Mouse (Mus musculus) ES-E14 (cell line): Measurements from ENCODE around the gene Aoc3. TPM values are rescaled to one million over a fixed set of nuclear protein-coding genes. Genes with fewer than 3 reads are reported as not detected.

Experiments used
- DNase-seq: peaks from one replicate; pipeline ENCODE4 v3.0.0-alpha.2; 2013; ENCODE audit warnings: low read depth, low spot score
- H3K27ac ChIP-seq: 2 replicates; pipeline ENCODE4 v1.5.1; 2012; ENCODE audit warnings: low read depth, mild to moderate bottlenecking, low read length, moderate library complexity, mixed read lengths; ENCODE audit not compliant: poor library complexity, insufficient read depth, severe bottlenecking
- H3K36me3 ChIP-seq: 2 replicates; pipeline ENCODE4 v1.6.1; 2012; ENCODE audit warnings: mild to moderate bottlenecking, low read length, moderate library complexity, mixed read lengths; ENCODE audit not compliant: control insufficient read depth, poor library complexity, insufficient read depth, severe bottlenecking
- H3K4me1 ChIP-seq, 2 experiments: fragments of 150-350 bp in 1 of 2; sonication (generic) in 1 of 2; 2 replicates each; pipeline ENCODE4 v1.6.1; 2012; ENCODE audit warnings: low read length in 2 of 2, mild to moderate bottlenecking in 1 of 2, mixed read lengths in 1 of 2; ENCODE audit not compliant: control insufficient read depth in 2 of 2, insufficient read depth in 2 of 2, poor library complexity in 1 of 2
- H3K4me3 ChIP-seq, 2 experiments: fragments of 150-350 bp in 1 of 2; sonication (generic) in 1 of 2; 2 replicates each; pipeline ENCODE4 v1.5.1; 2012; ENCODE audit warnings: low read length in 2 of 2, low read depth in 1 of 2, mild to moderate bottlenecking in 1 of 2, mixed read lengths in 1 of 2; ENCODE audit not compliant: insufficient read depth in 1 of 2, poor library complexity in 1 of 2, severe bottlenecking in 1 of 2
- H3K9ac ChIP-seq: 2 replicates; pipeline ENCODE4 v1.6.1; 2012; ENCODE audit warnings: low read depth, mild to moderate bottlenecking, low read length, mixed read lengths; ENCODE audit not compliant: poor library complexity, insufficient read depth, severe bottlenecking
- H3K9me3 ChIP-seq: fragments of 150-350 bp; sonication (generic); 2 replicates; pipeline ENCODE4 v1.6.1; 2012; ENCODE audit warnings: low read depth, mild to moderate bottlenecking, low read length; ENCODE audit not compliant: control insufficient read depth, insufficient read depth
- CHD2 ChIP-seq: IDR thresholded peaks from 2 replicates; pipeline ENCODE4 v1.6.1; 2014; ENCODE audit warnings: mild to moderate bottlenecking, low read depth, low read length, inconsistent platforms
- HCFC1 ChIP-seq: IDR thresholded peaks from 2 replicates; pipeline ENCODE4 v1.6.1; 2012; ENCODE audit warnings: low read length, inconsistent platforms, borderline replicate concordance; ENCODE audit not compliant: insufficient read depth
- MAFK ChIP-seq: IDR thresholded peaks from 2 replicates; pipeline ENCODE4 v1.6.1; 2014; ENCODE audit warnings: mild to moderate bottlenecking, low read depth, low read length, inconsistent platforms; ENCODE audit not compliant: insufficient read depth
- ZC3H11A ChIP-seq: IDR thresholded peaks from 2 replicates; pipeline ENCODE4 v1.6.1; 2012; ENCODE audit warnings: low read depth, mild to moderate bottlenecking, inconsistent platforms, low read length, borderline replicate concordance
- ZNF384 ChIP-seq: IDR thresholded peaks from 2 replicates; pipeline ENCODE4 v1.6.1; 2012; ENCODE audit warnings: low read depth, low read length, inconsistent platforms
- in situ Hi-C, 2 experiments: fragments of 600-800 bp; cut with MboI; formaldehyde crosslinking; loops; one replicate each; pipeline ENCODE4 v1.15.1; 2025; ENCODE audit warnings: low sequenced_read_pairs in 2 of 2, inconsistent platforms in 1 of 2; ENCODE audit not compliant: unreplicated experiment in 2 of 2
- total RNA-seq: library from RNA; depleted of rRNA; stranded (reverse); fragments of 300-350 nt; gene quantifications from 2 replicates; pipeline ENCODE4 v1.2.3, GENCODE M21; 2012

The Aoc3 gene
- total RNA-seq, 1 experiment, result 0.62 TPM

- Histone ChIP-seq H3K4me3 (no peak overlapping the region), H3K36me3 (peaks cover 38% of the 10 kb centered on the region), H3K9ac (no peak overlapping the region), H3K27ac (no peak overlapping the region), H3K9me3 (no peaks in the 10 kb centered on the region), H3K4me1 (no peaks in the 10 kb centered on the region)
- TF ChIP-seq CHD2 (no peak), MAFK (no peak), ZC3H11A (no peak), HCFC1 (no peak), ZNF384 (no peak)
- DNase-seq, result no peak
- in situ Hi-C loops, result no loop called here
Observed at GRCm38 (mm10) chr11:101291231-101291630, 39.2 kb upstream of the Aoc3 start.

- no peak for DNase-seq
- TF ChIP-seq CHD2, result no peak
- TF ChIP-seq HCFC1, result no peak
- no peak for TF ChIP-seq ZC3H11A
- no peak for TF ChIP-seq MAFK
- TF ChIP-seq ZNF384, result no peak
- Histone ChIP-seq H3K36me3 (peaks cover 31% of the 10 kb centered on the region), H3K9me3 (no peaks in the 10 kb centered on the region), H3K4me1 (no peaks in the 10 kb centered on the region), H3K27ac (no peak overlapping the region), H3K4me3 (no peak overlapping the region), H3K9ac (no peak overlapping the region)
- in situ Hi-C loops, result no loop called here
Observed at GRCm38 (mm10) chr11:101295191-101295590, 35.2 kb upstream of the Aoc3 start.

DNA sequence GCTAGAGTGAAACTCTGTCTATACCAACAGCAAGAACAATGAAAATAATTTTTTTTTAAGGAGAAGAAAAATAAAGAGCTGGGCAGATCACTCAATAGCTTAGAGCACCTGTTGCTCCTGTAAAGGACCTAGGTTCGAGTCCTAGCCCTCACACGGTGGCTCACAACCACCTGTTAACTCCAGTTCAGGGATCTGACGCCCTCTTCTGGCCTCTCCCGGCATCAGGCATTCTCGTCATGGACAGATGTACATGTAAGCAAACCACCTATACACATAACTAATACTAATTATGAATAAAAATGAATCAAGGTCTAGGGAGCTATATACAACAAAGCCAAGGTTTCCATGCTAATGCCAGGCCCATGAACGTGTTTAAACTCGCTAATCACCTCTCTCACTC lies 29.5 kb upstream of the Aoc3 start:
- Histone ChIP-seq H3K27ac (no peak overlapping the region), H3K4me3 (peak overlapping the region; percentile 83 to 93; a peak in 3 of 4 replicates), H3K9me3 (no peaks in the 10 kb centered on the region), H3K36me3 (peaks cover 4% of the 10 kb centered on the region; the same call in 1 of the 2 replicates), H3K4me1 (no peaks in the 10 kb centered on the region), H3K9ac (no peak overlapping the region)
- DNase-seq, result no peak
- TF ChIP-seq CHD2 (no peak), HCFC1 (no peak), MAFK (no peak), ZC3H11A (no peak), ZNF384 (no peak)
- in situ Hi-C loops, result no loop called here

DNA sequence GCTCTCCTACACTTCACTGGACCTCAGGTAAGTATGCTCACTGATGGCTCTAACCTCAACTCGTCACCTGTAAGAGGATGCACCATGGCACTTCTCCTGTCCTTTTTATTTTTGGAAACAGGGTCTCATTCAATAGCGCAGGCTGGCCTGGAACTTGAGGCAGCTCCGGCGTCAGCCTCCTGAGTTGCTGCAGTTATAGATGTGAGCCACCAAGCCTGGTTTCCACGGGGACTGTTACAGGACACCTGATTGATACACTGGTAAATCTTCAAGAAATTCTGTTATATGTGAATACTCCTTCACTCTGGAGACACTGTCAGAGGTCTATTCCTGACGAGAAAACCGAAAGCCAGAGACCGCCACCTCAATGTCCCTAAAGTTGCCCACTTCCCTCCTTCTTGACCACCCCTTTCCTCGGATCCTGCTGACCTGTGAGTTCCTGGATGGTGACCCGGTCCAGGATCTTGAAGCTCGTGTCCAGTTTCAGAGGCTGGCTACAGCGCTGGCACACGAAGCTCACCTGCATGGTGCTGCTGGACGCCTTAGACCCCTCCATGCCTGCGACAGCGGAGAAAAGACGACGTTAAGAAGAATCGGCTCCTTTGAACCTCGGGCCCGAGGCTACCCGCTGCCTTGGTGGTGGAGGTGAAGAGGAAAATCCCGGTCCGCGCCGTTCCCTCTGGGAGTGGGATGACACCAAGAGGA lies 29.0 kb upstream of the Aoc3 start:
- in situ Hi-C loops, result no loop called here
- Histone ChIP-seq H3K4me3 (peak overlapping the region; percentile 83 to 93), H3K9me3 (no peaks in the 10 kb centered on the region), H3K36me3 (peaks cover 4% of the 10 kb centered on the region; the same call in 1 of the 2 replicates), H3K9ac (peak overlapping the region; percentile 87), H3K4me1 (no peaks in the 10 kb centered on the region), H3K27ac (no peak overlapping the region)
- DNase-seq, result no peak
- no peak for TF ChIP-seq ZNF384
- no peak for TF ChIP-seq CHD2
- no peak for TF ChIP-seq HCFC1
- TF ChIP-seq MAFK, result no peak
- TF ChIP-seq ZC3H11A, result no peak
